Mouse (Mus musculus) ES-E14 (cell line): ENCODE results near the gene Sema5a.

Experiments used
- CHD2 ChIP-seq: IDR thresholded peaks from 2 replicates; pipeline ENCODE4 v1.6.1; 2014; ENCODE audit warnings: mild to moderate bottlenecking, low read depth, low read length, inconsistent platforms
- HCFC1 ChIP-seq: IDR thresholded peaks from 2 replicates; pipeline ENCODE4 v1.6.1; 2012; ENCODE audit warnings: low read length, inconsistent platforms, borderline replicate concordance; ENCODE audit not compliant: insufficient read depth
- MAFK ChIP-seq: IDR thresholded peaks from 2 replicates; pipeline ENCODE4 v1.6.1; 2014; ENCODE audit warnings: mild to moderate bottlenecking, low read depth, low read length, inconsistent platforms; ENCODE audit not compliant: insufficient read depth
- ZC3H11A ChIP-seq: IDR thresholded peaks from 2 replicates; pipeline ENCODE4 v1.6.1; 2012; ENCODE audit warnings: low read depth, mild to moderate bottlenecking, inconsistent platforms, low read length, borderline replicate concordance
- ZNF384 ChIP-seq: IDR thresholded peaks from 2 replicates; pipeline ENCODE4 v1.6.1; 2012; ENCODE audit warnings: low read depth, low read length, inconsistent platforms

DNA sequence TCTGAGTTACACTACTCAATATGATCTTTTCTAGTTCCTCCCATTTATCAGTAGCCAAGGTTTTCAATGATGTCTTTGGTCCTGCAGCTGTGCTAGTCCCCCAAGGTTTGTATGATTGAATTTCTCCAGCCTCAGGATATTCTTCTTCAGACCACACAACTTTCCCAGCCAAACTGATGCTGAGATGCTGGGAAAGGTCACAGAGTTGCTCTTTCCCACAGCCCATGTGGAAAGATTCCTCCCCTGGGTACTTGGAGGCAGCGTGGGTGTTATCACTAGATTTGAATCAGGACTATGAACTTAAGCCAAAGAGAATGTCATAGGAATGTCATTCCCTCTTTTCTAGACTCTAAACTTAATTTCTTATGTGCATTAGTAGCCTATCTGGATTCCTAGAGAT is 431.8 kb downstream of the Sema5a start:
- TF ChIP-seq MAFK (no peak), ZC3H11A (no peak), HCFC1 (no peak), CHD2 (no peak), ZNF384 (no peak)
